Mouse (Mus musculus): Measurements from ENCODE around the gene Prdm11. TPM values are rescaled to one million over a fixed set of nuclear protein-coding genes. Genes with fewer than 3 reads are reported as not detected.

The Prdm11 gene
- polyA plus RNA-seq, 1 experiment from 2014 or later = 2.3 TPM

DNA sequence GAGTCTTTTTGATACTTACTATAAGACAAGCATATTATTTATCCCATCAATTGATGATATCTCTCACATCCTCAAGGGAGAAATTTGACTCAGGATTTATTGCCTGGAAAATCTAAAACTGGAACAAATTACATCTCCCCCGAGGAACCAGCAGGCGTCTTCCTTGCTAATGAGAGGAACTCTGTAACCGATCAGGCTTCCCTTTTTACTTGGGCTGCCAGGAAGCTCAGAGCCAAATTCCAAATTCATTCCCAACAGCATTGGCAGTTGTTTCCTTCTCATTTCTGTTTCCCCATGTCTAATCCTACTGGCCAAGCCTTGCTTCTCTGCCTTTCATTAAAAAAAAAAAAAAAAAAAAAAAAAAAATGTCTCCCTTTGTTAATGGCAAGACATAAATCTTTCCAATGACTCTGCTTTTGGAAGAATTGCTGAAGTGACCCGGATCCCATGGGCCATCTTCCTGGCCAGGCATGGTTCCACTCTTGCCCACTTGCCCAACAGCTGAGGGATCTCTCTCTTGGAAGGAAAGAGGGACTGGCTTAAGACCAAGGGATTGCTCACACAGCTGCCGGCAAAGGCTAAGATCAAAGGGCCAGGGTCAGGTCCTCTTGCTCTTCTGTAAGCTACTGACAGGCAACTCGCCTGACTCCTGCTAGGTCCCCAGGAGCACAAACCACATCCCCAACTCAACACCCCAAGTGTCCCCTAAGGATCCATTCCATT lies 2.8 kb upstream of the Prdm11 start:
- Histone ChIP-seq H3K27ac (ENCODE audit: low read depth, low read length) (no peak overlapping the region), H3K4me1 (ENCODE audit: control insufficient read depth, insufficient read depth, low read depth, low read length) (peaks cover 15% of the 10 kb centered on the region), H3K36me3 (ENCODE audit: control insufficient read depth, insufficient read depth, low read length) (no peaks in the 10 kb centered on the region), H3K4me2 (ENCODE audit: low read length) (no peak overlapping the region), H3K9me3 (ENCODE audit: control insufficient read depth, low read length) (peaks cover 2% of the 10 kb centered on the region; the same call in 1 of the 2 replicates), H3K9ac (ENCODE audit: low read depth, low read length) (no peak overlapping the region), H3K4me3 (ENCODE audit: low read length) (no peak overlapping the region), H3K27me3 (replicated peaks; ENCODE audit: control insufficient read depth, insufficient read depth, low read length) (no peaks in the 10 kb centered on the region; the same call in 1 of the 2 replicates)
- no peak for ATAC-seq
- WGBS = 55% methylated on average over 6 of the region's 6 CpGs

DNA sequence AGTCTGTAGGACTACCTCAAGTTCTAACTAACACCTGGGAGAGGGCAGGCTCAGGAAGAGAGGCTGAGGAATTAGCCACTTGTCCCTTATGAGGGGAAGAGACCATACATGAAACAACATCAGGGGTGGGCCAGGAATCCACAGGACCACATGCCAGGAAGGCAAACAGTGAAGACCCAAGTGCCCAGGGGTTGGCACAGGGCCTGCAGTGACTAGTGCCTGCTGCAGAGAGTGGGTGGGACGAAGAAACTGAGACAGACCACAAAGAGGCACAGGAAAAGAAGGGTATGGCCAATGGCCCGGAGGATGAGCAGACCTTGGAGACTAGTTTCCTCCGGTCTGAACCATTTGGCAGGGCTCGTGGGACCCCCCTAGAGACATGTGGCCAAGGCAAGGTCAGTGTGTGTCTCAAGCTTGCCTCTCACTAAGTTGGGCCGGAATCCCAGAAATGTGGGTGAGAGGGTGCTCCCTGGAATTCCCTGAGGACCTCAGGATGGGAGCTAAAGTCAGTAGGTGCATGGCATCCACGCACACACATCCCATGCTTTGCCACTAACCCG lies 1.6 kb upstream of the Prdm11 start:
- Histone ChIP-seq H3K9me3 (ENCODE audit: control insufficient read depth, low read length) (peaks cover 2% of the 10 kb centered on the region; the same call in 1 of the 2 replicates), H3K9ac (ENCODE audit: low read depth, low read length) (no peak overlapping the region), H3K36me3 (ENCODE audit: control insufficient read depth, insufficient read depth, low read length) (no peaks in the 10 kb centered on the region), H3K4me1 (ENCODE audit: control insufficient read depth, insufficient read depth, low read depth, low read length) (peaks cover 15% of the 10 kb centered on the region), H3K27me3 (replicated peaks; ENCODE audit: control insufficient read depth, insufficient read depth, low read length) (no peaks in the 10 kb centered on the region; the same call in 1 of the 2 replicates), H3K4me2 (ENCODE audit: low read length) (no peak overlapping the region), H3K4me3 (ENCODE audit: low read length) (no peak overlapping the region), H3K27ac (ENCODE audit: low read depth, low read length) (no peak overlapping the region)
- no peak for ATAC-seq
- 82% methylated on average over 7 of the region's 7 CpGs for WGBS

DNA sequence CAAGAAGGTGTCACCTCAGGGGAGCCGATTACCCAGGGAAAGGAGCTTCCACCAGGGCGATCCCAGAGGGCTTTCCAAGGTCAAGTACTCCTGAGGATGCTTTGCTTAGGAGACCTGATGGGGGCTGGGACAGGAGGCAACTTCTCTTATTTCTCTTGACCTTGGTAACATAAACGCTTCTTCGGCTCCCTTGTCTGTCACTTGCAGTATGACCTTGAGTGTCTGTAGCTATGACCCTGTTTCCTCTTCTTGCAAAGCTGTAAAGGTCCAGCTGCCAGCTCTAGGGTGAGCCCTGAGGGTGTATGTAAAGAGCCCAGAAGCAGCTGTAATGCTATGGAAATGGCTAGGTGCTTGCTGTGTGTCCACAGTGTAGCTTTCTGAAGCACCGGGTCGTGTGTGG lies 1.1 kb upstream of the Prdm11 start:
- Histone ChIP-seq H3K4me2 (ENCODE audit: low read length) (no peak overlapping the region), H3K36me3 (ENCODE audit: control insufficient read depth, insufficient read depth, low read length) (no peaks in the 10 kb centered on the region), H3K4me3 (ENCODE audit: low read length) (no peak overlapping the region), H3K9ac (ENCODE audit: low read depth, low read length) (no peak overlapping the region), H3K4me1 (ENCODE audit: control insufficient read depth, insufficient read depth, low read depth, low read length) (peaks cover 15% of the 10 kb centered on the region), H3K9me3 (ENCODE audit: control insufficient read depth, low read length) (peaks cover 2% of the 10 kb centered on the region; the same call in 1 of the 2 replicates), H3K27ac (ENCODE audit: low read depth, low read length) (no peak overlapping the region), H3K27me3 (replicated peaks; ENCODE audit: control insufficient read depth, insufficient read depth, low read length) (no peaks in the 10 kb centered on the region; the same call in 1 of the 2 replicates)
- no peak for ATAC-seq
- 84% methylated on average over 6 of the region's 6 CpGs for WGBS

DNA sequence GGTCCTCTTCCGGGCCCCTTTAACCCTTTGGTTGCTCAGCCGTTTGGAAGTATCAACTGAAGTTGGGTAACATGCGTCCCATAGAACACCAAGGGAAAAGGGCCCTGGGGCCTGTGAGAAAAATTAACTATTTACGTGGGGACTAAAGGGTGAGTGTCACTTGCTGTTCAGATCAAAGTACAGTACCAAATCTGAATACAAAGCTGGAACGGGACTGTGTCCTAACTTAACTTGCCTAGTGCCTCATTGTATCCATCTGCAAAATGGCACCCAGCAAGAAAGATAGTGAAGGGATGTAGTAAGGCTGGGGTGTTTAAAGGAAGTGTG lies 505 bp upstream of the Prdm11 start:
- 23% methylated on average over 5 of the region's 5 CpGs for WGBS
- ATAC-seq = no peak
- H3K4me3 ChIP-seq (ENCODE audit: low read length) = peak overlapping the region; percentile 79
- peak overlapping the region; percentile 94 for H3K27ac ChIP-seq (ENCODE audit: low read depth, low read length)
- peaks cover 17% of the 10 kb centered on the region for H3K4me1 ChIP-seq (ENCODE audit: control insufficient read depth, insufficient read depth, low read depth, low read length)
- H3K36me3 ChIP-seq (ENCODE audit: control insufficient read depth, insufficient read depth, low read length) = no peaks in the 10 kb centered on the region
- H3K27me3 ChIP-seq (replicated peaks; ENCODE audit: control insufficient read depth, insufficient read depth, low read length) = no peaks in the 10 kb centered on the region; the same call in 1 of the 2 replicates
- H3K4me2 ChIP-seq (ENCODE audit: low read length) = peak overlapping the region; percentile 87
- H3K9me3 ChIP-seq (ENCODE audit: control insufficient read depth, low read length) = no peaks in the 10 kb centered on the region
- peak overlapping the region; percentile 98 for H3K9ac ChIP-seq (ENCODE audit: low read depth, low read length)

DNA sequence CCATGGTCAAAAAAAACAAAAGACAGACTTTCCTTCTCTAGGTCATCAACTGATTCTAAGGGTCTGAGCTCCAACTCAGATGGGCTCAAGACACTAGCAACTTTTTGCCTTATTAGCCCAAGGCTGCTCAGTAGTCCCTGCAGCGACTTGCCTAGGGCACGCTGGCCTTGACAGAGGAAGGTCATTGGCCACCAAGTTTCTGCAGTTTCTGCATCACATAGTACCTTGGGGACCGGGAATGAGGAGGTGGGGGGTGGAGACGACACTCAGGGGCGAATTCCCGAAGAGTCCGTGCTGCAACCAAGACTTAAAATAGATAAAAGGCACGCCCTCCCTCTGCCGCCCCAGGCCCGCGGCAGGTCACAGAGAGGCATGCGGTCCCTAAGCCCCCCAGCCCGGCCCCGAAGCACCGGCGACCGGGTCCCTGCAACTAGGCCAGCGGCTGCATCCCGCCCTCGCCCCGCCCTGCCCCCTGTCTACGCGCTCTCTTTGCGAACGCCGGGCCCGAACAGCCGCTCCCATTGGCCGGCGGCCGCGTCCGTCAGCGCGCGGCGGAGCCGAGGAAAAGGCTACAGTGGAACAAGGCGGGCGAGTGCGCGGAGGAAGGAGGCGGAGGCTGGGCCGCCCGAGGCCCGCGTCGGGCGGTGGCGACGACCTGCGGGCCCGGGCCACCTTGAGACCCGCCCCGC lies 694 bp downstream of the Prdm11 start:
- H3K27ac ChIP-seq (ENCODE audit: low read depth, low read length) = peak overlapping the region; percentile 94
- H3K4me3 ChIP-seq (ENCODE audit: low read length) = peak overlapping the region; percentile 79
- H3K9ac ChIP-seq (ENCODE audit: low read depth, low read length) = peak overlapping the region; percentile 98
- peak overlapping the region; percentile 87 for H3K4me2 ChIP-seq (ENCODE audit: low read length)
- no peaks in the 10 kb centered on the region; the same call in 1 of the 2 replicates for H3K27me3 ChIP-seq (replicated peaks; ENCODE audit: control insufficient read depth, insufficient read depth, low read length)
- no peaks in the 10 kb centered on the region for H3K9me3 ChIP-seq (ENCODE audit: control insufficient read depth, low read length)
- H3K36me3 ChIP-seq (ENCODE audit: control insufficient read depth, insufficient read depth, low read length) = no peaks in the 10 kb centered on the region
- under 1% methylated on average over 34 of the region's 55 CpGs for WGBS
- peaks cover 25% of the 10 kb centered on the region for H3K4me1 ChIP-seq (ENCODE audit: control insufficient read depth, insufficient read depth, low read depth, low read length)
- peak; percentile 96 for ATAC-seq

DNA sequence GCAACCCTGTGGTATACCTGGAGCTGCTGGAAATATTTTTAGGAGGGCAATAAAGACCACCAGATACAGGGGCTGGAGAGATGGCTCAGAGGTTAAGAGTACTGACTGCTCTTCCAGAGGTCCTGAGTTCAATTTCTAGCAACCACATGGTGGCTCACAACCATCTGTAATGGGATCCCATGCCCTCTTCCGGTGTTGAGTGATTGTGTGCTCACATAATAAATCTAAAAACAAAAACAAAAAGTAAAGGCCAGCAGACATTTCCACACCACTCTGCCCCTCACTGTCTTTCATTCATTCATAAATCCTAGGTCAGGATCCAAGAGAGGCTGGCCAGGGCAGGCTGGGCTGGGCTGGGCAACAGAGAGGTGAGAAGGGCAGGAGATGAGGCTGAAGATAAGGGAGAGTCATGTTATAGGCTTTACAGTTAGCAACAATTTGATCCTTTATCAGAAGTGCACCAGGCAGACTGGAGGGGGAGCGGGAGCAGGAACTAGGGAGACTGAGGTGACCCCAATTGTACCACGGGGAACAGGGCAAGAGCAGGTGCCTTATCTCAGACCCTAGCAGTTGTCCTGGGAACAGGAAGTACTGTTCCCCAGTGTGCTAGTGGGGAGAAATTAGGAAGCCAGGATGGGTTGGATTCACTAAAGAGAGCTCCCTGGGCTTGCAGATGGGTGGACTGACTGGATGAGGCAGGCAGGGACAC lies 2.4 kb downstream of the Prdm11 start:
- Histone ChIP-seq H3K27me3 (replicated peaks; ENCODE audit: control insufficient read depth, insufficient read depth, low read length) (no peaks in the 10 kb centered on the region; the same call in 1 of the 2 replicates), H3K4me2 (ENCODE audit: low read length) (no peak overlapping the region), H3K9me3 (ENCODE audit: control insufficient read depth, low read length) (no peaks in the 10 kb centered on the region), H3K4me1 (ENCODE audit: control insufficient read depth, insufficient read depth, low read depth, low read length) (peaks cover 25% of the 10 kb centered on the region), H3K36me3 (ENCODE audit: control insufficient read depth, insufficient read depth, low read length) (no peaks in the 10 kb centered on the region), H3K27ac (ENCODE audit: low read depth, low read length) (no peak overlapping the region), H3K9ac (ENCODE audit: low read depth, low read length) (no peak overlapping the region), H3K4me3 (ENCODE audit: low read length) (no peak overlapping the region)
- no peak for ATAC-seq
- 96% methylated on average over 3 of the region's 3 CpGs for WGBS

DNA sequence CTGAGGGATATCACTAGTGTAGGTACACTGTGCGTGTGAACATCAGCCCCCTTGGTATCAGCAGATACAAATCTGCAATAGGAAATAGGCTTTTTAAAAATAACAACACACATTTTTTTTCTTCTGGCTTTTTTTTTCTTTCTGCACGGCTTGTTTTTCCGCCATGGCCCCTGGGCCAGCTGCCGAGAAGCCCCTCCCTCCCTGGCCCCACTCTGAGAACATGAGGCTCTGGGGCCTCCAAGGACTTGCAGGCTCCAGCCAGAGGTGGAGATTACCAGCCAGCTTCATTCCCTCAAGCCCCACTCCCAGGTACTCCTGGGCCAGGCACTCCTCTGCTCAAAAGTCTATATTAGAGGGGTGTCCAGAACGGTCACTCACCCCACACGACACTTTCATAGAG lies 4.5 kb downstream of the Prdm11 start:
- H3K9me3 ChIP-seq (ENCODE audit: control insufficient read depth, low read length) = no peaks in the 10 kb centered on the region
- no peak overlapping the region for H3K4me3 ChIP-seq (ENCODE audit: low read length)
- H3K27me3 ChIP-seq (replicated peaks; ENCODE audit: control insufficient read depth, insufficient read depth, low read length) = no peaks in the 10 kb centered on the region
- WGBS = 51% methylated on average over 6 of the region's 6 CpGs
- H3K4me2 ChIP-seq (ENCODE audit: low read length) = no peak overlapping the region
- no peak overlapping the region for H3K9ac ChIP-seq (ENCODE audit: low read depth, low read length)
- H3K4me1 ChIP-seq (ENCODE audit: control insufficient read depth, insufficient read depth, low read depth, low read length) = peaks cover 22% of the 10 kb centered on the region
- H3K27ac ChIP-seq (ENCODE audit: low read depth, low read length) = no peak overlapping the region; the same call in 1 of the 2 replicates
- H3K36me3 ChIP-seq (ENCODE audit: control insufficient read depth, insufficient read depth, low read length) = no peaks in the 10 kb centered on the region
- no peak for ATAC-seq

DNA sequence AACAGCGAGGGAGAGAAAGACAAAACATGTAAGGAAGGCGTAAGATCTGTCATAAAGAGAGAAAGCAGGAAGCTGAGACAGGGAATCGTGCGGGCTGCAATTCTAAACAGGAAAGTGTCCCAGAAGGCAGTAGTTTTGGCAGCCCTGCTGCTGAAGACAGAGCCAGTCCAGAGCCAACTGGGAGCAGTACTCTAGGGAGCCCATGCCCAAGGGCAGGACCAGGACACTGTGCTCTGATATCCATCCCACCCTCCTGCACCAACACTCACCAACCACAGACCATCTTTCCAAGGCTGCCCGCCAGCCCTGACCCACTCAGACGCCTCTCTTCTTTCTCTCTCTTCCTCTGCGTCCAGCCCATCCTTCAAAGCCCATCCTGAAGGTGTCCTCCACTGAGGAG lies 5.1 kb downstream of the Prdm11 start:
- 75% methylated on average over 7 of the region's 7 CpGs for WGBS
- Histone ChIP-seq H3K9me3 (ENCODE audit: control insufficient read depth, low read length) (no peaks in the 10 kb centered on the region), H3K4me1 (ENCODE audit: control insufficient read depth, insufficient read depth, low read depth, low read length) (peaks cover 20% of the 10 kb centered on the region), H3K4me2 (ENCODE audit: low read length) (no peak overlapping the region), H3K27me3 (replicated peaks; ENCODE audit: control insufficient read depth, insufficient read depth, low read length) (no peaks in the 10 kb centered on the region), H3K9ac (ENCODE audit: low read depth, low read length) (peak overlapping the region; percentile 13), H3K4me3 (ENCODE audit: low read length) (no peak overlapping the region), H3K36me3 (ENCODE audit: control insufficient read depth, insufficient read depth, low read length) (no peaks in the 10 kb centered on the region), H3K27ac (ENCODE audit: low read depth, low read length) (no peak overlapping the region; the same call in 1 of the 2 replicates)
- ATAC-seq = no peak

DNA sequence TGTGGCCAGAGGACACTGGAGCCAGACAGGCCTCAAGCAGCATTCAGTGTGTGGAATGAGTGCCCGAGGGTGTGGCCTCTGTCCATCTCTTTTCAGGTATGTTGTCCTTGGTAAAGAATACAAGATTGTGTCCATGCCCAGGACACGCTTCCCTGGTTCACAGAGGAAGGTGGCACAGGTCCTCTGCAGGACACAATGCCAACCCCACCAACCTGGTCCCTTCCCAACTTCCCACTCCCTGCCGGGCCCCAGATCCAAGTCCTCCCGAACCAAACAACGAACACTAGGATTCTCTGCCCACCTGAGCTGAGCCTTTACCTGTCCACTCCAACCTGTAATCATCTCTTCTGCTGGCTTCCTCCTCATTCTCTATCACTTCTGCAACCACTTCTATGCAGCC lies 6.3 kb downstream of the Prdm11 start:
- no peaks in the 10 kb centered on the region for H3K9me3 ChIP-seq (ENCODE audit: control insufficient read depth, low read length)
- no peaks in the 10 kb centered on the region for H3K27me3 ChIP-seq (replicated peaks; ENCODE audit: control insufficient read depth, insufficient read depth, low read length)
- peaks cover 23% of the 10 kb centered on the region for H3K4me1 ChIP-seq (ENCODE audit: control insufficient read depth, insufficient read depth, low read depth, low read length)
- H3K4me2 ChIP-seq (ENCODE audit: low read length) = no peak overlapping the region
- H3K4me3 ChIP-seq (ENCODE audit: low read length) = no peak overlapping the region
- 93% methylated on average over 5 of the region's 5 CpGs for WGBS
- no peak for ATAC-seq
- H3K27ac ChIP-seq (ENCODE audit: low read depth, low read length) = no peak overlapping the region
- no peak overlapping the region for H3K9ac ChIP-seq (ENCODE audit: low read depth, low read length)
- H3K36me3 ChIP-seq (ENCODE audit: control insufficient read depth, insufficient read depth, low read length) = no peaks in the 10 kb centered on the region
